Mouse (Mus musculus) CH12.LX (cell line): ENCODE results near the gene Tbc1d16. TPM values are rescaled to one million over a fixed set of nuclear protein-coding genes. Genes with fewer than 3 reads are reported as not detected.

Source experiments
- DNase-seq: peaks from one replicate; pipeline ENCODE4 v3.0.0-alpha.2; 2013; ENCODE audit errors: extremely low read depth
- H3K27ac ChIP-seq: 2 replicates; pipeline ENCODE4 v1.5.1; 2012; ENCODE audit warnings: low read depth, mild to moderate bottlenecking, control low read depth, moderate library complexity; ENCODE audit not compliant: insufficient read depth
- H3K27me3 ChIP-seq: replicated peaks from 2 replicates; pipeline ENCODE3; 2012; ENCODE audit warnings: inconsistent platforms
- H3K36me3 ChIP-seq, 2 experiments: replicated peaks in 1 of 2; 2 replicates each; pipeline versions ENCODE3 to v1.6.1; 2012; ENCODE audit warnings: inconsistent platforms in 1 of 2, low read length in 1 of 2, mild to moderate bottlenecking in 1 of 2, mixed read lengths in 1 of 2, moderate library complexity in 1 of 2; ENCODE audit not compliant: control insufficient read depth in 1 of 2, insufficient read depth in 1 of 2
- H3K4me1 ChIP-seq, 2 experiments: 2 replicates each; pipeline ENCODE4 v1.6.1; 2012; ENCODE audit warnings: inconsistent platforms in 1 of 2, moderate library complexity in 1 of 2; ENCODE audit not compliant: insufficient read depth in 2 of 2, control insufficient read depth in 1 of 2
- H3K4me2 ChIP-seq: 2 replicates; pipeline ENCODE4 v1.6.1; 2012; ENCODE audit warnings: low read depth, mild to moderate bottlenecking, control low read depth; ENCODE audit not compliant: poor library complexity, insufficient read depth, severe bottlenecking
- H3K4me3 ChIP-seq, 3 experiments: fragments of 150-350 bp in 1 of 3; sonication (generic) in 1 of 3; replicated peaks in 1 of 3; 2 replicates each; pipeline versions ENCODE3 to v1.5.1; 2011 to 2012; ENCODE audit warnings: low read depth in 2 of 3, low read length in 2 of 3, mild to moderate bottlenecking in 2 of 3, moderate library complexity in 2 of 3, control low read depth in 1 of 3, improper control_type of control experiment in 1 of 3, inconsistent platforms in 1 of 3, mixed read lengths in 1 of 3; ENCODE audit not compliant: poor library complexity in 1 of 3
- H3K79me2 ChIP-seq: replicated peaks from 2 replicates; pipeline ENCODE4 v1.6.1; 2012; ENCODE audit warnings: mild to moderate bottlenecking, moderate library complexity; ENCODE audit not compliant: control insufficient read depth, poor library complexity, insufficient read depth, severe bottlenecking; ENCODE audit errors: extremely low read depth
- H3K9ac ChIP-seq: 2 replicates; pipeline ENCODE4 v1.6.1; 2012; ENCODE audit warnings: low read depth, mild to moderate bottlenecking, control low read depth, moderate library complexity; ENCODE audit not compliant: insufficient read depth
- H3K9me3 ChIP-seq: replicated peaks from 2 replicates; pipeline ENCODE3; 2012; ENCODE audit warnings: low read length, inconsistent platforms, mixed read lengths
- BHLHE40 ChIP-seq: IDR thresholded peaks from 2 replicates; pipeline ENCODE4 v1.6.1; 2011; ENCODE audit warnings: mild to moderate bottlenecking, low read depth, low read length, improper control_type of control experiment
- CHD1 ChIP-seq: IDR thresholded peaks from 2 replicates; pipeline ENCODE4 v1.6.1; 2012; ENCODE audit warnings: low read depth, low read length, improper control_type of control experiment, inconsistent platforms
- CHD2 ChIP-seq: IDR thresholded peaks from 2 replicates; pipeline ENCODE4 v1.6.1; 2011; ENCODE audit warnings: low read length, improper control_type of control experiment
- CTCF ChIP-seq, 2 experiments: IDR thresholded peaks in 1 of 2; conservative IDR thresholded peaks in 1 of 2; 2 replicates each; pipeline ENCODE4 v1.5.1; 2011 to 2012; ENCODE audit warnings: low read depth in 2 of 2, low read length in 2 of 2, improper control_type of control experiment in 1 of 2, inconsistent platforms in 1 of 2, mild to moderate bottlenecking in 1 of 2, moderate library complexity in 1 of 2
- E2F4 ChIP-seq: IDR thresholded peaks from 2 replicates; pipeline ENCODE4 v1.6.1; 2011; ENCODE audit warnings: low read depth, low read length, improper control_type of control experiment; ENCODE audit not compliant: insufficient replicate concordance
- ELF1 ChIP-seq: IDR thresholded peaks from 2 replicates; pipeline ENCODE4 v1.6.1; 2014; ENCODE audit warnings: low read depth, mild to moderate bottlenecking, inconsistent platforms, low read length, improper control_type of control experiment
- EP300 ChIP-seq: IDR thresholded peaks from 2 replicates; pipeline ENCODE4 v1.6.1; 2011; ENCODE audit warnings: low read length, improper control_type of control experiment
- ETS1 ChIP-seq: conservative IDR thresholded peaks from 2 replicates; pipeline ENCODE4 v1.6.1; 2012; ENCODE audit warnings: low read depth, mild to moderate bottlenecking, inconsistent platforms, low read length, improper control_type of control experiment, moderate library complexity
- GABPA ChIP-seq: IDR thresholded peaks from 2 replicates; pipeline ENCODE4 v1.6.1; 2012; ENCODE audit warnings: low read depth, low read length, improper control_type of control experiment, inconsistent platforms; ENCODE audit not compliant: insufficient replicate concordance
- HCFC1 ChIP-seq: IDR thresholded peaks from 2 replicates; pipeline ENCODE4 v1.6.1; 2012; ENCODE audit warnings: low read depth, mild to moderate bottlenecking, inconsistent platforms, low read length, improper control_type of control experiment
- IRF4 ChIP-seq: IDR thresholded peaks from 2 replicates; pipeline ENCODE4 v1.6.1; 2014; ENCODE audit warnings: low read depth, mild to moderate bottlenecking, inconsistent platforms, low read length, improper control_type of control experiment
- JUN ChIP-seq: IDR thresholded peaks from 2 replicates; pipeline ENCODE4 v1.6.1; 2011; ENCODE audit warnings: low read depth, mild to moderate bottlenecking, low read length, improper control_type of control experiment, moderate library complexity; ENCODE audit not compliant: insufficient read depth
- JUND ChIP-seq: conservative IDR thresholded peaks from 2 replicates; pipeline ENCODE4 v1.6.1; 2011; ENCODE audit warnings: low read depth, low read length, improper control_type of control experiment
- KAT2A ChIP-seq: IDR thresholded peaks from 2 replicates; pipeline ENCODE4 v1.6.1; 2012; ENCODE audit warnings: low read length, improper control_type of control experiment, inconsistent platforms; ENCODE audit not compliant: insufficient replicate concordance
- MAFK ChIP-seq: IDR thresholded peaks from 2 replicates; pipeline ENCODE4 v1.6.1; 2011; ENCODE audit warnings: low read length, improper control_type of control experiment; ENCODE audit not compliant: insufficient replicate concordance
- MAX ChIP-seq: IDR thresholded peaks from 2 replicates; pipeline ENCODE4 v1.6.1; 2011; ENCODE audit warnings: low read length, improper control_type of control experiment
- MAZ ChIP-seq: IDR thresholded peaks from 2 replicates; pipeline ENCODE4 v1.6.1; 2012; ENCODE audit warnings: low read depth, mild to moderate bottlenecking, inconsistent platforms, low read length, improper control_type of control experiment, moderate library complexity
- MEF2A ChIP-seq: IDR thresholded peaks from 2 replicates; pipeline ENCODE4 v1.6.1; 2014; ENCODE audit warnings: low read depth, mild to moderate bottlenecking, inconsistent platforms, low read length, improper control_type of control experiment, borderline replicate concordance
- MXI1 ChIP-seq: IDR thresholded peaks from 2 replicates; pipeline ENCODE4 v1.6.1; 2011; ENCODE audit warnings: mild to moderate bottlenecking, low read depth, low read length, improper control_type of control experiment
- MYC ChIP-seq: IDR thresholded peaks from 2 replicates; pipeline ENCODE4 v1.6.1; 2011; ENCODE audit warnings: low read depth, mild to moderate bottlenecking, improper control_type of control experiment, low read length
- NELFE ChIP-seq: IDR thresholded peaks from 2 replicates; pipeline ENCODE4 v1.6.1; 2011; ENCODE audit warnings: low read depth, low read length, improper control_type of control experiment
- NRF1 ChIP-seq: IDR thresholded peaks from 2 replicates; pipeline ENCODE4 v1.6.1; 2014; ENCODE audit warnings: low read depth, mild to moderate bottlenecking, inconsistent platforms, low read length, improper control_type of control experiment, moderate library complexity
- PAX5 ChIP-seq: IDR thresholded peaks from 2 replicates; pipeline ENCODE4 v1.6.1; 2012; ENCODE audit warnings: low read length, inconsistent platforms, mixed read lengths
- POLR2A ChIP-seq: IDR thresholded peaks from 2 replicates; pipeline ENCODE4 v1.6.1; 2011; ENCODE audit warnings: low read depth, mild to moderate bottlenecking, improper control_type of control experiment, low read length
- POLR2AphosphoS2 ChIP-seq: IDR thresholded peaks from 2 replicates; pipeline ENCODE4 v1.6.1; 2011; ENCODE audit warnings: low read depth, low read length, improper control_type of control experiment
- RAD21 ChIP-seq: IDR thresholded peaks from 2 replicates; pipeline ENCODE4 v1.6.1; 2011; ENCODE audit warnings: low read depth, mild to moderate bottlenecking, low read length, improper control_type of control experiment, moderate library complexity
- RCOR1 ChIP-seq: conservative IDR thresholded peaks from 2 replicates; pipeline ENCODE4 v1.6.1; 2012; ENCODE audit warnings: low read depth, mild to moderate bottlenecking, inconsistent platforms, low read length, improper control_type of control experiment
- SIN3A ChIP-seq: IDR thresholded peaks from 2 replicates; pipeline ENCODE4 v1.6.1; 2012; ENCODE audit warnings: low read length, improper control_type of control experiment, inconsistent platforms
- SMC3 ChIP-seq: IDR thresholded peaks from 2 replicates; pipeline ENCODE4 v1.6.1; 2011; ENCODE audit warnings: low read depth, low read length, improper control_type of control experiment
- TBP ChIP-seq: conservative IDR thresholded peaks from 2 replicates; pipeline ENCODE4 v1.6.1; 2011; ENCODE audit warnings: low read depth, low read length, improper control_type of control experiment
- TCF12 ChIP-seq: IDR thresholded peaks from 2 replicates; pipeline ENCODE4 v1.6.1; 2014; ENCODE audit warnings: low read depth, mild to moderate bottlenecking, inconsistent platforms, low read length, improper control_type of control experiment
- UBTF ChIP-seq: IDR thresholded peaks from 2 replicates; pipeline ENCODE4 v1.6.1; 2012; ENCODE audit warnings: low read depth, mild to moderate bottlenecking, inconsistent platforms, low read length, improper control_type of control experiment, moderate library complexity
- USF1 ChIP-seq: IDR thresholded peaks from 2 replicates; pipeline ENCODE4 v1.6.1; 2014; ENCODE audit warnings: low read depth, mild to moderate bottlenecking, inconsistent platforms, low read length, improper control_type of control experiment
- USF2 ChIP-seq: conservative IDR thresholded peaks from 2 replicates; pipeline ENCODE4 v1.6.1; 2011; ENCODE audit warnings: low read depth, low read length, improper control_type of control experiment
- ZC3H11A ChIP-seq: IDR thresholded peaks from 2 replicates; pipeline ENCODE4 v1.6.1; 2012; ENCODE audit warnings: low read depth, mild to moderate bottlenecking, inconsistent platforms, low read length, improper control_type of control experiment
- ZKSCAN1 ChIP-seq: IDR thresholded peaks from 2 replicates; pipeline ENCODE4 v1.6.1; 2012; ENCODE audit warnings: low read depth, inconsistent platforms, low read length, improper control_type of control experiment, borderline replicate concordance
- ZMIZ1 ChIP-seq: IDR thresholded peaks from 2 replicates; pipeline ENCODE4 v1.6.1; 2012; ENCODE audit warnings: low read depth, mild to moderate bottlenecking, inconsistent platforms, low read length, improper control_type of control experiment
- ZNF384 ChIP-seq: IDR thresholded peaks from 2 replicates; pipeline ENCODE4 v1.6.1; 2012; ENCODE audit warnings: low read depth, low read length, improper control_type of control experiment, inconsistent platforms
- dilution Hi-C: fragments of 300-500 bp; cut with MboI; formaldehyde crosslinking; loops from 2 replicates; pipeline ENCODE4 v1.14.3; 2020; ENCODE audit warnings: low sequenced_read_pairs; ENCODE audit not compliant: extremely low pct_unique_long_range_greater_than_20kb, extremely low pct_ligation_motif_present
- in situ Hi-C: fragments of 300-500 bp; cut with MboI; formaldehyde crosslinking; loops from 3 replicates; pipeline ENCODE4 v1.14.3; 2019; ENCODE audit warnings: low sequenced_read_pairs, low pct_ligation_motif_present, low pct_unique_long_range_greater_than_20kb, mixed read lengths
- polyA plus RNA-seq: library from polyadenylated mRNA; unstranded; fragments of >175 nt; gene quantifications from 2 replicates; pipeline ENCODE4 v1.2.1, GENCODE M21; 2012; ENCODE audit warnings: low read depth; ENCODE audit not compliant: insufficient read length
- total RNA-seq, 2 experiments: library from RNA; depleted of rRNA; stranded (reverse); fragments of 300-350 nt in 1 of 2; fragments of >200 nt in 1 of 2; gene quantifications; 2 replicates each; pipeline ENCODE4 v1.2.3; 2012 to 2014

Gene Tbc1d16
- total and polyA plus RNA-seq, 3 experiments: 0.79 to 15.9 (median 2.7) TPM

GRCm38 (mm10) chr11:119191606-119192081, 36.7 kb downstream of the Tbc1d16 start:
- dilution Hi-C loops: no loop called here

GRCm38 (mm10) chr11:119190498-119190897, 37.8 kb downstream of the Tbc1d16 start:
- Histone ChIP-seq H3K4me3 (peak overlapping the region; percentile 20 to 48 (median 44)), H3K27me3 (peaks cover 3% of the 10 kb centered on the region), H3K79me2 (no peaks in the 10 kb centered on the region), H3K36me3 (peaks cover 2 to 4% of the 10 kb centered on the region in 2 experiments), H3K27ac (peak overlapping the region; percentile 99), H3K4me1 (peaks cover 65 to 78% of the 10 kb centered on the region in 2 experiments), H3K9me3 (no peaks in the 10 kb centered on the region), H3K9ac (peak overlapping the region; percentile 72), H3K4me2 (peak overlapping the region; percentile 53)
- DNase-seq: peak; percentile 96
- in situ Hi-C loops: loop anchor here (5.0 kb wide), 1 partner anchor 98 kb away; no protein-coding TSS in a partner anchor
- dilution Hi-C loops: no loop called here
- TF ChIP-seq USF2 (peak; percentile 58), NELFE (peak; percentile 72; the same call in 1 of the 2 replicates), MAX (peak; percentile 93), CHD1 (no peak), ZNF384 (no peak), ZKSCAN1 (no peak), RCOR1 (peak; percentile 78; the same call in 1 of the 2 replicates), MAZ (peak; percentile 93), ZMIZ1 (no peak; the same call in 1 of the 2 replicates), EP300 (peak; percentile 70), E2F4 (no peak), USF1 (peak; percentile 80), RAD21 (peak; percentile 99), TCF12 (peak; percentile 96), MEF2A (peak; percentile 87), POLR2A (peak; percentile 56)

More at GRCm38 (mm10) chr11:119191606-119192081, 36.7 kb downstream of the Tbc1d16 start:
- H3K27me3 ChIP-seq: peaks cover 3% of the 10 kb centered on the region
- no peaks in the 10 kb centered on the region for H3K79me2 ChIP-seq
- peak overlapping the region; percentile 87 for H3K9ac ChIP-seq
- peak overlapping the region; percentile 99 for H3K27ac ChIP-seq
- no peaks in the 10 kb centered on the region for H3K36me3 ChIP-seq
- H3K9me3 ChIP-seq: no peaks in the 10 kb centered on the region
- in situ Hi-C loops: loop anchor here (5.0 kb wide), 1 partner anchor 99 kb away; no protein-coding TSS in a partner anchor
- peaks cover 62 to 87% of the 10 kb centered on the region in 2 experiments for H3K4me1 ChIP-seq
- H3K4me2 ChIP-seq: peak overlapping the region; percentile 53; the same call in 1 of the 2 replicates
- DNase-seq: peak; percentile 99
- H3K4me3 ChIP-seq: peak overlapping the region in 2 of 3 experiments; percentile 26 to 48
- TF ChIP-seq RAD21: no peak; the same call in 1 of the 2 replicates
- TF ChIP-seq UBTF: no peak; the same call in 1 of the 2 replicates
- TF ChIP-seq ZMIZ1: no peak; the same call in none of the 2 replicates
- TF ChIP-seq MXI1: peak; percentile 94
- no peak; the same call in 1 of the 2 replicates for TF ChIP-seq POLR2AphosphoS2
- peak; percentile 58 for TF ChIP-seq TBP
- TF ChIP-seq NELFE: peak; percentile 53
- TF ChIP-seq ZKSCAN1: no peak
- peak; percentile 94 for TF ChIP-seq MAX
- no peak for TF ChIP-seq CHD1
- TF ChIP-seq HCFC1: peak; percentile 72
- TF ChIP-seq JUND: peak; percentile 80
- TF ChIP-seq SMC3: peak; percentile 14
- TF ChIP-seq PAX5: no peak
- peak; percentile 100 for TF ChIP-seq TCF12
- TF ChIP-seq IRF4: peak; percentile 98
- TF ChIP-seq SIN3A: peak; percentile 94
- TF ChIP-seq NRF1: peak; percentile 36; the same call in 1 of the 2 replicates
- TF ChIP-seq BHLHE40: peak; percentile 87
- no peak for TF ChIP-seq GABPA
- peak; percentile 69 for TF ChIP-seq JUN
- TF ChIP-seq MYC: peak; percentile 95
- TF ChIP-seq RCOR1: peak; percentile 92
- TF ChIP-seq ETS1: peak; percentile 99
- TF ChIP-seq MEF2A: peak; percentile 86
- TF ChIP-seq POLR2A: no peak
- TF ChIP-seq CTCF (conservative IDR thresholded peaks at IDR 0.05 in 1 of 2, IDR thresholded peaks at IDR 0.05 in 1 of 2; ENCODE audit: low read depth in 2 of 2, low read length in 2 of 2): peak in 1 of 2 experiments; percentile 10; a peak in 1 of 4 replicates
- TF ChIP-seq MAZ: peak; percentile 96
- no peak for TF ChIP-seq USF1
- no peak for TF ChIP-seq E2F4
- TF ChIP-seq KAT2A: peak; percentile 86; the same call in 1 of the 2 replicates
- TF ChIP-seq CHD2: peak; percentile 91
- TF ChIP-seq ELF1: peak; percentile 76
- TF ChIP-seq ZNF384: peak; percentile 35; the same call in 1 of the 2 replicates
- TF ChIP-seq EP300: peak; percentile 99
- no peak for TF ChIP-seq ZC3H11A
- no peak for TF ChIP-seq USF2
- peak; percentile 79; the same call in 1 of the 2 replicates for TF ChIP-seq MAFK
